Mouse (Mus musculus): ENCODE results near the gene Eif3l.

GRCm38 (mm10) chr15:79111774-79112173 lies 36.8 kb downstream of the Eif3l start:
- TF ChIP-seq CTCF (IDR thresholded peaks at IDR 0.05; ENCODE audit: insufficient read depth, low read length) = no peak
- TF ChIP-seq POLR2A (IDR thresholded peaks at IDR 0.05; ENCODE audit: borderline replicate concordance, extremely low read depth, low read depth, low read length) = no peak

Data from lung, adult 2 months (tissue).